Mouse (Mus musculus) right cerebral cortex, adult 2 months (tissue): ENCODE measurements around the gene Arhgap31.
A peak's percentile ranks its signal among the peaks of the same experiment; 100 is the strongest.

Experiments used
- DNase-seq, 2 experiments: peaks; one replicate each; pipeline ENCODE4 v3.0.0; 2021 to 2022; ENCODE audit warnings: low spot score in 2 of 2

The Arhgap31 gene

DNA sequence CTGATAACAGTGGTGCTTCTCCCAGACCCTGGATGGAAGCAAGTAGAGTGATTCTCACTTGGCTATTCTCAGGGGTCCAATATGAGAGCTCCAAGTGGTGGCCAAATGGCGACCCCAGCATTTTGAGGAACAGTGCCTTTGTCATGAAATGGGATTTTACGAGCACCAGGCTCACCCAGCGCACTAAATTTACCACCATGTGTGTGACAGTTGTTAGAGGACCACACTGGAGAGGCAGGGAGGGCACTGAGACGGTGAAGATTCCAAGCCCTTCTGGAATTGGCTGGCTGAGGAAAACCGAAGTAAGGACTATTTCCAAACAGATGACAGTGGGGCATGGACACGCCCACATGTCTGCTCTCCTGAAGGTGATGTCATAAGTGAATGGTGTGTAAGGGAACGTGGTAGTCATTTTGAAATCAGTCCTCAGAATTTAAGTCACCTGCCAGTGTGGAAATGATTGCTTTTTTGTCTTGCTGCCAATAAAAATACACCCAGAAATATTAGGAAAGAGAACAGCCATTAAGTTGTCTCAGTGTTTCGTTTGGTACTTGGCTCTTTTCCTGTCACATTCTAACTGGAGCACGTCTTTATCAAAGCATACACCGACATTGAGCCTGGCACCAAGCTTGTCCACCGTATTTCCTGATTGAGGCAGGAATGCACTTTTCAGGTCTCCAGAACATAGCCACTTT, 113.9 kb downstream of the Arhgap31 start:
- no peak for DNase-seq

DNA sequence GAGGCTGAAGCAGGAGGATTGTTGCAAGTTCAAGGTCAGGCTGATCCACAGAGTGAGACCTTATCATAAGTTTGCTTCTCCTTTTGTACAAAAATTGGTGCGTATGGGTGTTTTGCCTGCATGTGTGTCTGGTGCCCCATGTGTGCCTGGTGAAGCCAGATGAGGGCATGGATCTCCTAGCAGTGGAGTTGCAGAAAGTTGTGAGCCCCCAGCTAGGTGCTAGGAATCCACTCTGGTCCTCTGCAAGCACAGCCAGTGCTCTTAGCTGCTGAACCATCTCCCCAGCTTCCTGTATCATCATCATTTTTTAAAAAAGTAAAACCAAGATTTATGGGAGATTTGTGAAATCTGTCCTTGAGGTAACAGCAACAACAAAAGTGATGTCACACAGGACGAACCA, 116.4 kb downstream of the Arhgap31 start:
- no peak for DNase-seq

- DNase-seq = no peak
Measured at GRCm38 (mm10) chr16:38596099-38596498, 117.0 kb downstream of the Arhgap31 start.

DNA sequence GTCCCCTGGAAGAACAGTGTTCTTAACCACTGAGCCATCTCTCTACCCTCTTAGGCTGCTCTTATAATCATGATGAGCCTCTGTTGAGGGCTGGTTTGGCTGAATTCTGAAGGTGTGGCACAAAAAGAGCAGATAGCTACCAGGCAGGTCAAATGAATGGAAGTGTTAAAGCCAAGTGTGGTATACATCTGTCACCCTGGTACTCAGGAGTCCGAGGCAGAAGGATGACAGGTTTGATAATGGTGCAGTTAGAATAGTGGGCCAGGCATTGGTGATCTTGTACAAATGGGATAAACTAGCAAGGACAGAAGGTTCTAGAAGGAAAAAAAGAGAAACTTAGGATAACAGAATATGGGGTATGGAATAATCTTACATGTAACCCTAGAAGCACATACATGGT, 118.6 kb downstream of the Arhgap31 start:
- no peak for DNase-seq

- no peak for DNase-seq
Measured at GRCm38 (mm10) chr16:38592946-38593345, 120.1 kb downstream of the Arhgap31 start.

DNA sequence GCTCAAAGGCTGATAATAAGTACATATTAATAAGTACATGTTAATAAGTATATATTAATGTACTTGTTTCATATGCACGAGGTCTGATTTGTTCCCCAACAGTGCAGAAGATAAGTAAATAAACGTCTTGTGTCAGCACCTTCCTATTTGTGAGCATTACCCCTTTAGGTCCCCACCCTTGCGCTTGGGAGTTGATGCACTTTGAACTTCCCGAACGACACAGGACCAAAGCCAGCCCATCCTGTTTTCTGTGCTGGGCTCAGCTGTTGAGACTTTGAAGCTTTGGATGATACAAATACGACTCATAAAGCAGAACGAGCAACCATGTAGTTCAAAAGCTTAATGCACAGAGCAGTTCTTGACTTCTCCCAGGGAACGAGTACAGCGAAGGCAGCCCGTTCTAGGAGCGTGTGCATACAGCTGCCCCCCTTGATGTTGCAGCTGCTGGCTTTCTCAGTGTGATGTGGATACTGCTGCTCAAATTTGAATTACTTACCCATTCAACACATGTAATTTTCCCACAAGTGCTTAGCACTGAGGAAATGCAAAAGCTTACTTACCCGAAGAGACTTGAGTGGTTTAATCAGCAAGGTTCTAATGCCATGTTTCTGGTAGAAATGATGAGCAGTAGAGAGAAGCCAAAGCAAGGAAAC, 120.9 kb downstream of the Arhgap31 start:
- DNase-seq = no peak

- DNase-seq = no peak
Measured at GRCm38 (mm10) chr16:38591506-38591905, 121.6 kb downstream of the Arhgap31 start.

DNA sequence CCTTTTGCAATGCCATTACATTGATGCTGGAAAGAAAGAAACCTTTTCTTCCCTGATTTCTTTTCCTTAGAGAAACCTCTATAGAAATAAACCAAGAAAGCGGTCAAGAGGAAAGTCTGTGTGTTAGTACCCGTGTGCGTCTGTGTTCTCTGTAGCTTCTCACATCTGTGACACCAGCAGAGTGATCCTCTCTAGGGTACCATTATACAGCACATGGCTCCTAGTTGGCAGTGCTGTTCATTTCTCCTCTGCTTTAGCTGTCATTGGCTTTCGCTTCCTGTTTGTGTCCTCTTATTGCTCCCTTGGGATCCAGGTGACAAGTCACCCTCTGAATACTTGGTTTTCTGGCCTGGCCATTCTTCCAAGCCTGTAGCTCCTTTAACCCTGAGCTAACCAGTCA, 125.5 kb downstream of the Arhgap31 start:
- no peak for DNase-seq

GRCm38 (mm10) chr16:38587163-38587562, 125.9 kb downstream of the Arhgap31 start:
- DNase-seq = no peak

- DNase-seq = no peak
Measured at GRCm38 (mm10) chr16:38585186-38585585, 127.9 kb downstream of the Arhgap31 start.

GRCm38 (mm10) chr16:38584761-38585160, 128.3 kb downstream of the Arhgap31 start:
- no peak for DNase-seq

DNA sequence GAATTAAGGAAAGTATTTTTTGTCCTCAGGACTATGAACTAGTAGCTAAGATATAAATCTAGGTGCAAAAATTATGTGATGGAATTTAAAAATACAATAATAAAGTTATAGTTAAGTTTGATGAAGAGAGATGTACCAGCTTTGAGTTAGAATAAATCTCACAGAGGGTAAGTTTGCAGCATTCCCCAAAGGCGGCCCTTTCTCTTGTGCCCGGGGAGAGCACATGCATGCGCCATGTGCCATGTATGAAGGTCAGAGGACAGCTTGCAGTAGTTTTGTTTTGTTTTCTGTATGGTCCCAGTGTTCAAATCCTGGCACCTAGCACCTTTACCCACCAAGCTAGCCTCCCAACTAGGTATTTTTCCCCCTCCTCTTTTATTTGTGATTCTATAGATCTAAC, 141.6 kb downstream of the Arhgap31 start:
- DNase-seq = no peak

DNA sequence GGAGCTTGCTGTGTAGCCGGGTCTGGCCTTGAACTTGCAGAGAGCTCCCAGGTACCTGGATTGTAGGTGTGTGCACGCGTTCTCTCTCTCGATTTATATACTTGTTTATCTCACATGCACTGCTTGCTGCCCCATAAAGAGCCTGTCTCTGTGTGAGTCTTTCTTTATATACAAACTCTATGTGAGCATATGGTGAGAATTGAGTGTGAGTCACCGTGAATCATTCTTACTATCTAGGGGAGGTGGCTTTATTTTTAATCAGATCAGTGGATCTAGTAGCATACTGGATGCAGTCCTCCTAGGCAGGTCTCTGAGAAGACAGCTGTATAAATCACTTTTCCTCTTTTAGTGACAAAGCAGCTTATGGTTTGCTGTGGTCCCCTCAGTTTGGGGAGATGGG, 144.9 kb downstream of the Arhgap31 start:
- peak in 1 of 2 experiments; percentile 37 for DNase-seq

- DNase-seq = no peak
Measured at GRCm38 (mm10) chr16:38563516-38563915, 149.6 kb downstream of the Arhgap31 start.

DNA sequence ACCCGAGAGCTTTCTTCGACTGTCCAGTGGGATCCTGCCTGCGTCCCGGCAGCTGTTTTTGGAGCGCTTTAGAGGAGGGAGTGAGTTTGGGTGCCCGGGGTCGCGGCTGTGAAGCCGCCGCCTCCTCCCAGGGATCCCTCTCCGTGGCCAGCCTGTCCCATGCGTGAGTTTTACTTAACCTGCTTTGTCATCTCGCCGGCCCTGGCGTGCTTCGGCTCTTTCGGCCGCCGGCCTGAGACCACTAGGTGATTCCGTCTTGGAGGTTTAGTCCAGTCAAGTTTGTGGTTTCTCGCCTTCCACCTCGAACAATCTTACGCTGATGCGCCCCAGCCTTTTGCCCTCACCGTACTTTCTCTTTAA, 150.1 kb downstream of the Arhgap31 start:
- DNase-seq = no peak

GRCm38 (mm10) chr16:38562131-38562967, 150.7 kb downstream of the Arhgap31 start:
- peak; percentile 96 to 98 for DNase-seq

GRCm38 (mm10) chr16:38558221-38558748, 154.8 kb downstream of the Arhgap31 start, which contains the start of gene Tmem39a:
TSS of gene Tmem39a (plus strand) at chr16:38558698.
- DNase-seq = no peak

- DNase-seq = no peak
Measured at GRCm38 (mm10) chr16:38555988-38556387, 157.1 kb downstream of the Arhgap31 start.

- DNase-seq = peak; percentile 82 to 84
Measured at GRCm38 (mm10) chr16:38549479-38550396, 163.3 kb downstream of the Arhgap31 start, which contains the start of gene Poglut1. TSS of gene Poglut1 (minus strand) at chr16:38550258.
